Mouse (Mus musculus): Measurements from ENCODE around the gene Dmac1. TPM values are rescaled to one million over a fixed set of nuclear protein-coding genes. Genes with fewer than 3 reads are reported as not detected.
A peak's percentile ranks its signal among the peaks of the same experiment; 100 is the strongest.

Dmac1 gene
- polyA plus RNA-seq, 1 experiment from 2014 or later, result 71.4 TPM

DNA sequence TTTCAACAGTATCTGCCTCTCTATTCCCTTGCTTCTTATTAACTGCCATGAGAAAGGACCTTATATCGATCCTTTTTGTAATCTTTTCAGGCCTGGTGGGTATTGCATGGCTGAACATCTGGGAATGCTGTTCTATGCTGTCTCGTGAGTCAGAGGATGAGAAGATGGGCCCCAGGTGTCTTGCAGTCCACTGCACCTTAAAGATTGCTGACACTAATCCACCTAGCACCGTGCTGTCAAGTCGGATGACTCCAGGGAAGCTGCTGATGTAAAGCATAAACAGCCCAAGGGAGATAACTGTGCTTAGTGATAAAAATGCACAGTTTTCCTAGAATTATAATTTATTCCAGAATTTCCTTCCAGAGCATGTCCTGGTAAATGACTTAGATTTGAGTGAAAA is 14.2 kb upstream of the Dmac1 start:
- ATAC-seq, result no peak
- Histone ChIP-seq H3K9ac (ENCODE audit: low read depth, low read length) (no peak overlapping the region), H3K27ac (ENCODE audit: low read depth, low read length) (no peak overlapping the region), H3K9me3 (ENCODE audit: control insufficient read depth) (no peaks in the 10 kb centered on the region), H3K4me2 (replicated peaks; ENCODE audit: low read depth) (no peak overlapping the region), H3K36me3 (ENCODE audit: control insufficient read depth, insufficient read depth) (no peaks in the 10 kb centered on the region), H3K27me3 (replicated peaks; ENCODE audit: control insufficient read depth, insufficient read depth, low read length) (no peaks in the 10 kb centered on the region), H3K4me3 (ENCODE audit: low read depth, low read length) (no peak overlapping the region), H3K4me1 (replicated peaks; ENCODE audit: control insufficient read depth, insufficient read depth, low read length) (no peaks in the 10 kb centered on the region)
- 66% methylated on average over 4 of the region's 4 CpGs for WGBS
- no peak for TF ChIP-seq CTCF (IDR thresholded peaks at IDR 0.05; ENCODE audit: low read depth)

- Histone ChIP-seq H3K4me1 (replicated peaks; ENCODE audit: control insufficient read depth, insufficient read depth, low read length) (no peaks in the 10 kb centered on the region), H3K4me3 (ENCODE audit: low read depth, low read length) (no peak overlapping the region), H3K27me3 (replicated peaks; ENCODE audit: control insufficient read depth, insufficient read depth, low read length) (no peaks in the 10 kb centered on the region), H3K36me3 (ENCODE audit: control insufficient read depth, insufficient read depth) (no peaks in the 10 kb centered on the region), H3K4me2 (replicated peaks; ENCODE audit: low read depth) (no peak overlapping the region), H3K9ac (ENCODE audit: low read depth, low read length) (no peak overlapping the region), H3K9me3 (ENCODE audit: control insufficient read depth) (no peaks in the 10 kb centered on the region), H3K27ac (ENCODE audit: low read depth, low read length) (no peak overlapping the region)
- 62% methylated on average over 4 of the region's 4 CpGs for WGBS
- no peak for TF ChIP-seq CTCF (IDR thresholded peaks at IDR 0.05; ENCODE audit: low read depth)
- ATAC-seq, result no peak
Measured at GRCm38 (mm10) chr4:75291142-75291541, 13.0 kb upstream of the Dmac1 start.

GRCm38 (mm10) chr4:75277467-75278196 is 473 bp downstream of the Dmac1 start:
- Histone ChIP-seq H3K4me2 (replicated peaks; ENCODE audit: low read depth) (peak overlapping the region; percentile 71), H3K4me3 (ENCODE audit: low read depth, low read length) (peak overlapping the region; percentile 92), H3K27me3 (replicated peaks; ENCODE audit: control insufficient read depth, insufficient read depth, low read length) (no peaks in the 10 kb centered on the region), H3K27ac (ENCODE audit: low read depth, low read length) (peak overlapping the region; percentile 21; the same call in 1 of the 2 replicates), H3K36me3 (ENCODE audit: control insufficient read depth, insufficient read depth) (no peaks in the 10 kb centered on the region), H3K9me3 (ENCODE audit: control insufficient read depth) (no peaks in the 10 kb centered on the region), H3K9ac (ENCODE audit: low read depth, low read length) (peak overlapping the region; percentile 86), H3K4me1 (replicated peaks; ENCODE audit: control insufficient read depth, insufficient read depth, low read length) (no peaks in the 10 kb centered on the region)
- WGBS, result 5% methylated on average over 30 of the region's 30 CpGs
- ATAC-seq, result peak; percentile 88
- TF ChIP-seq CTCF (IDR thresholded peaks at IDR 0.05; ENCODE audit: low read depth), result no peak

- Histone ChIP-seq H3K27me3 (replicated peaks; ENCODE audit: control insufficient read depth, insufficient read depth, low read length) (no peaks in the 10 kb centered on the region), H3K9ac (ENCODE audit: low read depth, low read length) (no peak overlapping the region), H3K27ac (ENCODE audit: low read depth, low read length) (no peak overlapping the region), H3K9me3 (ENCODE audit: control insufficient read depth) (no peaks in the 10 kb centered on the region), H3K4me1 (replicated peaks; ENCODE audit: control insufficient read depth, insufficient read depth, low read length) (no peaks in the 10 kb centered on the region), H3K4me3 (ENCODE audit: low read depth, low read length) (no peak overlapping the region), H3K36me3 (ENCODE audit: control insufficient read depth, insufficient read depth) (no peaks in the 10 kb centered on the region), H3K4me2 (replicated peaks; ENCODE audit: low read depth) (no peak overlapping the region)
- no peak for ATAC-seq
- no peak for TF ChIP-seq CTCF (IDR thresholded peaks at IDR 0.05; ENCODE audit: low read depth)
- 68% methylated on average over 2 of the region's 2 CpGs for WGBS
Measured at GRCm38 (mm10) chr4:75275737-75276136, 2.4 kb downstream of the Dmac1 start.

- Histone ChIP-seq H3K4me2 (replicated peaks; ENCODE audit: low read depth) (no peak overlapping the region), H3K4me3 (ENCODE audit: low read depth, low read length) (no peak overlapping the region), H3K36me3 (ENCODE audit: control insufficient read depth, insufficient read depth) (no peaks in the 10 kb centered on the region), H3K4me1 (replicated peaks; ENCODE audit: control insufficient read depth, insufficient read depth, low read length) (no peaks in the 10 kb centered on the region), H3K9me3 (ENCODE audit: control insufficient read depth) (no peaks in the 10 kb centered on the region), H3K9ac (ENCODE audit: low read depth, low read length) (no peak overlapping the region), H3K27ac (ENCODE audit: low read depth, low read length) (no peak overlapping the region), H3K27me3 (replicated peaks; ENCODE audit: control insufficient read depth, insufficient read depth, low read length) (no peaks in the 10 kb centered on the region)
- no peak for ATAC-seq
- no peak for TF ChIP-seq CTCF (IDR thresholded peaks at IDR 0.05; ENCODE audit: low read depth)
- WGBS, result 78% methylated on average over 2 of the region's 2 CpGs
Measured at GRCm38 (mm10) chr4:75267866-75268265, 10.2 kb downstream of the Dmac1 start.

GRCm38 (mm10) chr4:75266773-75267550 is 11.1 kb downstream of the Dmac1 start:
- 75% methylated on average over 6 of the region's 6 CpGs for WGBS
- Histone ChIP-seq H3K27me3 (replicated peaks; ENCODE audit: control insufficient read depth, insufficient read depth, low read length) (no peaks in the 10 kb centered on the region), H3K9ac (ENCODE audit: low read depth, low read length) (no peak overlapping the region), H3K4me3 (ENCODE audit: low read depth, low read length) (no peak overlapping the region), H3K36me3 (ENCODE audit: control insufficient read depth, insufficient read depth) (no peaks in the 10 kb centered on the region), H3K27ac (ENCODE audit: low read depth, low read length) (no peak overlapping the region), H3K4me1 (replicated peaks; ENCODE audit: control insufficient read depth, insufficient read depth, low read length) (no peaks in the 10 kb centered on the region), H3K4me2 (replicated peaks; ENCODE audit: low read depth) (no peak overlapping the region), H3K9me3 (ENCODE audit: control insufficient read depth) (no peaks in the 10 kb centered on the region)
- ATAC-seq, result no peak
- no peak for TF ChIP-seq CTCF (IDR thresholded peaks at IDR 0.05; ENCODE audit: low read depth)
